Mouse (Mus musculus): ENCODE measurements around the gene Pamr1.

Pamr1 gene

DNA sequence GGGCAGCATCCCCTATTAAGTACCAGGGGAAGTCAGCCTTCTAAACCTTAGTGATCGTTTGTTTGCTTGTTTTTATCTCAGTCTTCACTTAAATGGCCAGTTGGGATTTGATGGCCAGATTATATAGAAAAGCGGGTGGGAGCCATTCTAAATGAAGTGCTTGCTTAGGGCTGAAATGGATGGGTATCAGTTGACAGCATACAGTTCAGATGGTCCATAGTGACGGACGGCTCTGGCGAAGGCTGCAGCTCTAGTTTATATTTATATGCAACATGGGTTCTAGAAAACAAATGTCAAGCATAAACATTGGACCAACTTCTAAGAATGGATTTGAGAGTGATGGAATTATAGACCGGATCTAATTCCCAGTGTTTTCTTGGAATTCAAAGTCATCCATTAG lies 118.2 kb downstream of the Pamr1 start:
- no peak for TF ChIP-seq GATA4 (IDR thresholded peaks at IDR 0.05; ENCODE audit: insufficient replicate concordance, low read length)

DNA sequence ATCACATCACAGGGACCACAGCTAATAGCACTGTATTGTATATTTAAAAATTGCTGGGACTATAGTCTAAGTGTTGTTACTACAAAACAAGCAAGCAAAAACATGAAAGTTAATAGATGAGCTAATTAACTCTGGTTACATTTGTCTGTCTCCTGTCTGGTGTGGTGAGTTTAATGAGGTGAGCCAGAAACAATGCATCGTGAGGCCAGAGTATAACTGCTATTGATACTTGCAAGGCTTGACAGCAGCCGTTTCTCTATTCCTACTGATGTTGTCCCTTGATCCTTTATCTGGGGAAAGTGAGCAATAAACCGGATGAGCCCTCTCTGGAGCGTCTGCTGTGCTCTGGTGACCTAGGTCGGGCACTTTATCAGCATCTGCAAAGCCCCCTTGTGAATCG lies 119.8 kb downstream of the Pamr1 start:
- TF ChIP-seq GATA4 (IDR thresholded peaks at IDR 0.05; ENCODE audit: insufficient replicate concordance, low read length): no peak

DNA sequence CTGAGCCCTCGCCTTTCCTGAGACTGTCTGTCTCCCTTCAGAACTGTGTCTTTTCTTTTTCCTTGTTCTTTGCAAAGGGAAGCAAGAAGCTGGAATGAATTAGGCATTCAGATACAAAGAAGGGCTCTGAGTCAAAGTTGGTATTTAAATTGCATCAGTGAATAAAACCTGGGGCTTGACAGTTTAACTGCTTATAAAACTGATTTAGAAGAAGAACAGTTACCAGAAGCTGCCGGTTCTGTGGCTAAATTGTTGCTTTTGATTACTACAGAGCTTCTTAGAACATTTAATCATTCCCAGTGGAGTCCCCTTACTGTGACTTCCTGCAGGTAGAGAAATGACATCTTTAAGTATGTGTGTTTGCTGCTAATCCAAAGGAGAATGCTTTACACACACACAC lies 124.8 kb downstream of the Pamr1 start:
- no peak for TF ChIP-seq GATA4 (IDR thresholded peaks at IDR 0.05; ENCODE audit: insufficient replicate concordance, low read length)

DNA sequence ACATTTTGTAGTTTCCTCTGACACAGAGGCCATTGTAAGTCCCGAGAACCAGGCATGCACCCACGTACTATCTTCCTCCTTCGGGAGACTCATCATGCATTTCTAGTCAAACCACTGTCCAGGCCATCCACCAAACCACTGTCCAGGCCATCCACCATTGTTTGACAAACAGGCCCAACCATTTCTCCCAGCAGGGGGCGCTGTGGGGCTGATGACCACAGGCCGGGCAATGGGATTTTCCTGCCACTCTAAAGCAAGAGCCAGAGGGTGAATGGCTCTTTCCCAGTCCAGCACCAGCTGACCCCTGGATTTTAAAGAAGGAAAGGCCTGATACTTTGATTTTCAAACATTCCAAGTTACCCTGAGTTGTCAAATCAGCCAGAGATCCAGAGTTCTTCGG lies 125.5 kb downstream of the Pamr1 start:
- TF ChIP-seq GATA4 (IDR thresholded peaks at IDR 0.05; ENCODE audit: insufficient replicate concordance, low read length): no peak

DNA sequence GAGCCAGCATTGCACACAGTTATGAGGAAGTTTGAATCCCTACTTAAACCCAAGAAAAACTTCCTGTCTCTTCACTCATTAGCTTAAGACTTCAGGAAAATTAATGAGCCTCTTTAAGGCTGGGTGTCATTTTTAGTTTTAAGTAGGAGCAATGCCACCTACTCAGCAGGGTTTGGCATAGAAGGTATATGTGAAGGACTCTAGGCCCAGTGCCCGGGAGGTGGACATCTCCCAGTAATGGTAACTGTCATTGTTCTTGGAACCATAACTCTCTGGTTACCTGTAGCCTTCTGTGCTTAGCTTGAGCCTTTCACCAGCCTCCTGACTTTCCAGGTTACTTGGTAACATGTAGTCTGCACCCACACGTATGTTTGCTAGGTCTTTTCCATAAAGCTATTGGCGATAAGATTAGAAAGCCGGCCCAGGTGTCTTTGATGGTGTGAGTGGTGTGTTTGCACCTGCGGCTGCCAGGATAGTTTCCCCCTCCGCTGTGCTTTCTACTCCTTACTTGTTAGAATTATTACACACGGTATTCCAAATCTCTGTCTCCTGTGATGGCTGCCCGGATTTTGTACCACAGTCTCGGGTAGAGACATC lies 127.0 kb downstream of the Pamr1 start:
- no peak for TF ChIP-seq GATA4 (IDR thresholded peaks at IDR 0.05; ENCODE audit: insufficient replicate concordance, low read length)

DNA sequence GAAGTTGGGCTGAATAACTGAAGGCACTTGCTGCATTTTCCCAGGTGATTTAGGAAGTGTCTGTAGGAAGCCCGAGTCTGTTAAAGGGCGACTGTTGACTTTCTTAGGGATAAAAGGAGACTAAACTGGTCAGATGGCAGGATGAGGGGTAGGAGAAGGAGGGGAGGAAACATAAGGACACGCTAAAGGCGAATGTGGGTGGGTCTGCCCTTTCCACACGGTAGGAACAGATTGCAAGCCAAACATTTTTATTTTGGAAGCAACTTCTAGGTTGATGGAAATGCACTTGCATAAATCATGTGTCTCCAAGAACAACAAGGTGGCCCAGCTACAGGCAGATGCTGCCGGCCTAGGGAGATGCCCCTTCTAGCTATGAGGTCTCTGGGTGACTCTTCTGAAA lies 127.6 kb downstream of the Pamr1 start:
- TF ChIP-seq GATA4 (IDR thresholded peaks at IDR 0.05; ENCODE audit: insufficient replicate concordance, low read length): no peak

DNA sequence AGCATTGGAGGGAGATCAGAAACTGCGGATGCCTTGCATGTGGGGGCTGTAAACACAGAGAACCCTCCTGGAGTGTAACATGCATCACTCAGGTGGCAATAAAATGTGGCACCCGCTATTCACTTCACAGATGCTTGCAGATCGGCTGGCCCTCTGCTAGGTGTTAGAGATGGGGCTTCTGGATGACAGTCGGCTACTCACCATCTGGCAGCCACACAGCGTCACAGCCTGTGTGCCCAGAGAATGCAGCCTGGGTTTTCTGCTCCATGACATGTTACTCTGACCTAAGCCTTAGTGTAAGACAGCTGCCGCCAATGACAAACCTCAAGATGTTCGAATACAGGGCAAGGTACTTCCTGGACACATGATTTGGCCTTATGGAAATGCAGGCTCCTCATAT lies 131.5 kb downstream of the Pamr1 start:
- TF ChIP-seq GATA4 (IDR thresholded peaks at IDR 0.05; ENCODE audit: insufficient replicate concordance, low read length): no peak

DNA sequence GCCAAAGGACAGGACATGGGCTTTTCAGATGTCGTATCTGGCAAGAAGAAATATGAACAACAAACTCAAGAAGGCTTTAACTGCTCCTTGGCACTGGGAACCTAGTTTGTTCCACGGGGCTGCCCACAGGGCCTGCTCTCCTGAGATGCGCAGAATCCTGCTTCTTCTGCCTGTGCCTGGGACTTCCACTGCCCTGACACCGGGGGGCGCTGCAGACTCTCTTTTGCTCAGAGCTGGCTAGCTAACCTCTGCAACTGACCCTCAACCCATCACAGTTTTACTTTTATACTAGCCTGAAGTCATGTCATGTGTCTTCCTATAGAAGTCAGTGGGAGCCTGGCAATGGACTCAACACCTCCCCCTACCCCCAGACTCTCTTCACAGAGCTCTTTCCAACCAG lies 132.4 kb downstream of the Pamr1 start:
- no peak for TF ChIP-seq GATA4 (IDR thresholded peaks at IDR 0.05; ENCODE audit: insufficient replicate concordance, low read length)

DNA sequence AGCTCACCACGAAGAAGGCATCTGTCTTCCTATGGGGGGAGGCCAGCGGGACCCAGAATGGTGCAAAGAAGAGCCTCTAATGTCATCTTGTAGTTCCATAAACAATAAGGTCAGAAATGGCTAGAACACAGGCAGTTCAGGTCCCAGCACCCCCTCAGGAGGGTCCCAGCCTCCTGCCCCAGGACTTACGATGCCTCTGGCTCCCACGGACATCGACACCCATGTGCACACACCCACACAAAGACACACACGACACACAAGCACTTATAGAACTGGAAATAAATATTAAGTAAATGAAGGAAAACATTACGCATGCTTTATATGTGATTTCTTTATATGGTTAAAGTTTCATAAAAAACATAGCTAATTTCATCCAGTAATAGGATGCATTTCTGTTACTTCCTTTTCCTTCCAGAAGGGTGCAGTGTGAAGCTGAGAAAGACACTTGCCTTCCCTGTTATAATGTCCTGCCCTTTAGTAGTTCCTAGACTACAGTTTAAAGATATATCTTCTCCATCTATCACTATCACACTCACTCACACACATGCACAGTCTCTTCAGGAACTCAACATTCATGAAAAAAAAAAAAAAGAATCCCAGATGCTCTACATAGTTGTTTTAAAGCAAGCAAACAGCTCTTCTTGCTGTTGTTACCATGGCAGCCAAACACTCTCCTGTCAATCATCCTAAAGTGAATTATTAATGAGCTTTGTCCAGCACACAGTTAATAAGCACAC lies 135.7 kb downstream of the Pamr1 start:
- no peak for TF ChIP-seq GATA4 (IDR thresholded peaks at IDR 0.05; ENCODE audit: insufficient replicate concordance, low read length)

DNA sequence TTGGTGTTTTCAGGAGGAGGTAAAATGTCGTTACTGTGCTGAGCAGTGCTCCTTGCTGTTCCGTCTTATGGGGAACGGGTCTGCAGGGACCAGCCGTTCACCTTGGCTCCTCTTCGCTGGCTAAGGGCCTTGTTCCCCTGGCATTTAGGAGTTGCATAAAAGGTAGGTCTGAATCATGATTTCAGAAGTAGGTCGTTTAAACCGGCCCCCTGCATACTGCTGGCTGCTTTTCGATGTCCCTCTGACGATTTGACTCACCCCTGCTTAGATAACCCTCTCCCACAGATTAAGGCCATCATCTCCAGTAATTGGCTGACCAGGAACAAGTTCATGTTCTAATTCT lies 136.3 kb downstream of the Pamr1 start:
- TF ChIP-seq GATA4 (IDR thresholded peaks at IDR 0.05; ENCODE audit: insufficient replicate concordance, low read length): no peak
